9 mouse cellular contexts compared by ENCODE assay signal in the genomic region with DNA sequence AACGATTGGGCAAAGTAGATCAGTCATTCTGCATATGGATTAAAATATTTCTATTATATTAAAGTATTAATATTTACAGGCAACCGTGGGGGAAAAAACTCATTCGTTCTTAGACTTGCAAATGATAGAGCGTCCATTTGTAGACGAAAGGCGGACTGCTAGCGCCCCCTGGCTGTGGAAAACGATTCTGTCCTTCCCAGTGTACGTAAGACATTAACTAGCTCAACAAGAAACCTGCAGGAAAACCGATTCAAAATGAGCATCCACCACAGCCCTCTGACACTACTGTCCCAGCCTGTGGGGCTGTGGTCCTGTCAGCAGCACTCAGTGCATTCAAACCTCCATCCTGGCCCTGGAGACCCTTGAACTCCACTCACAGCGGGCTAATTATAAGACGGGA. TPM values are rescaled to one million over a fixed set of nuclear protein-coding genes. Genes with fewer than 3 reads are reported as not detected.
DNase-seq lines count a peak whose midpoint lies in the region; ATAC-seq and TF ChIP-seq lines count a peak whose summit lies in the region.
"Had no signal": no experiment of that assay in that cellular context is flagged by ENCODE, and none has a peak within 500 bp of the region (broad histone marks: within the 10 kb centered on the region; RNA-seq: fewer than 3 reads in every experiment).

No protein-coding gene starts in this region.

- TF ChIP-seq EP300 in ES-Bruce4 (IDR thresholded peaks at IDR 0.05; ENCODE audit: insufficient read depth, low read depth, low read length) = no peak

- H3K4me1 ChIP-seq in ES-Bruce4 (ENCODE audit: control insufficient read depth, insufficient read depth, low read length) = no peaks in the 10 kb centered on the region
- H3K4me1 ChIP-seq in forebrain, embryonic 11.5 days (replicated peaks; ENCODE audit: control insufficient read depth, insufficient read depth, low read length) = no peaks in the 10 kb centered on the region; the same call in 1 of the 2 replicates

- no peaks in the 10 kb centered on the region; the same call in 1 of the 2 replicates for H3K9me3 ChIP-seq in ES-Bruce4 (replicated peaks; ENCODE audit: control insufficient read depth, insufficient read depth, low read length, poor library complexity, severe bottlenecking)
- no peaks in the 10 kb centered on the region for H3K9me3 ChIP-seq in forebrain, embryonic 11.5 days (ENCODE audit: control insufficient read depth, low read length)
- H3K9me3 ChIP-seq: heart, embryonic 15.5 days had no signal

- 0 out of 2 replicates have a peak, but pooled peaks have one; percentile 15 for ATAC-seq in forebrain, embryonic 11.5 days (replicated peaks; ENCODE audit: low FRiP score)
- 0 out of 2 replicates have a peak, but pooled peaks have one; percentile 71 for ATAC-seq in megakaryocyte-erythroid progenitor cell, adult 5-6 weeks (replicated peaks; ENCODE audit: low FRiP score, low TSS enrichment, poor library complexity, severe bottlenecking)

- TF ChIP-seq POLR2A in ES-Bruce4 (IDR thresholded peaks at IDR 0.05; ENCODE audit: insufficient read depth, low read length) = no peak

- whole genome bisulfite sequencing in forebrain, embryonic 11.5 days = 22% methylated on average over 12 of the region's 12 CpGs

- H3K27ac ChIP-seq in ES-Bruce4 (ENCODE audit: insufficient read depth, low read length) = no peak overlapping the region
- no peak overlapping the region for H3K27ac ChIP-seq in forebrain, embryonic 11.5 days (ENCODE audit: low read depth, low read length)
- H3K27ac ChIP-seq: heart, embryonic 15.5 days had no signal

- no peaks in the 10 kb centered on the region for H3K36me3 ChIP-seq in ES-Bruce4 (ENCODE audit: control insufficient read depth, insufficient read depth, low read length, poor library complexity, severe bottlenecking)
- H3K36me3 ChIP-seq in forebrain, embryonic 11.5 days (ENCODE audit: control insufficient read depth, insufficient read depth, low read length) = no peaks in the 10 kb centered on the region
- H3K36me3 ChIP-seq: heart, embryonic 15.5 days had no signal

- peak; percentile 77 for TF ChIP-seq CTCF in ES-Bruce4 (IDR thresholded peaks at IDR 0.05; ENCODE audit: low read depth, low read length)

- no peak overlapping the region for H3K9ac ChIP-seq in ES-Bruce4 (ENCODE audit: low read depth, poor library complexity, severe bottlenecking)
- no peak overlapping the region for H3K9ac ChIP-seq in forebrain, embryonic 11.5 days (ENCODE audit: low read length)
- H3K9ac ChIP-seq: heart, embryonic 15.5 days had no signal

- DNase-seq in brain, adult 2 months (ENCODE audit: low read depth, low spot score) = peak; percentile 93
- peak; percentile 92 for DNase-seq in forebrain, embryonic 11.5 days (ENCODE audit: low spot score)
- DNase-seq in heart, postnatal 4 days = peak; percentile 92
- DNase-seq in layer of hippocampus, postnatal 14 days (ENCODE audit: low spot score in 2 of 2) = peak; percentile 90 to 93
- DNase-seq in right cerebral cortex, postnatal 36 days (ENCODE audit: low spot score in 2 of 2) = peak; percentile 77 to 79
- DNase-seq in urinary bladder, postnatal 36 days (ENCODE audit: low spot score in 2 of 2) = peak; percentile 78 to 84

- H3K27me3 ChIP-seq in ES-Bruce4 (ENCODE audit: control insufficient read depth, insufficient read depth, low read length, poor library complexity, severe bottlenecking) = no peaks in the 10 kb centered on the region
- no peaks in the 10 kb centered on the region; the same call in 1 of the 2 replicates for H3K27me3 ChIP-seq in forebrain, embryonic 11.5 days (ENCODE audit: control insufficient read depth, insufficient read depth, low read length)

- no peak overlapping the region for H3K4me3 ChIP-seq in ES-Bruce4 (ENCODE audit: low read depth, low read length)
- H3K4me3 ChIP-seq in forebrain, embryonic 11.5 days (ENCODE audit: low read depth, low read length) = no peak overlapping the region
- H3K4me3 ChIP-seq: heart, embryonic 15.5 days had no signal

- H3K4me2 ChIP-seq in forebrain, embryonic 11.5 days (ENCODE audit: low read depth, low read length, severe bottlenecking) = no peak overlapping the region
- H3K4me2 ChIP-seq: heart, embryonic 15.5 days had no signal

RNA-seq across cellular contexts. Expression of a gene that starts 13.7 kb away (rescaled TPM):
- 0.58 TPM in 2 replicates for polyA plus RNA-seq in ES-Bruce4 (2011; ENCODE audit: insufficient read depth, insufficient read length, low read depth, missing spikeins)
- 9.6 and 10.0 TPM in 2 replicates for polyA plus RNA-seq in forebrain, embryonic 11.5 days (2014; fragmentation: Nextera tagmentation; extraction: Ambion mirVana)
- 1 to 10 TPM; 1.1 to 2.0 TPM for total RNA-seq in heart, postnatal 4 days (2021)
- total RNA-seq in layer of hippocampus, postnatal 14 days (2021) = 10 to 100 TPM; 45.8 to 51.6 TPM
- total RNA-seq in megakaryocyte-erythroid progenitor cell, adult 5-6 weeks (2014; fragmentation: Nextera tagmentation) = 1.2 and 3.2 TPM in 2 replicates
- total RNA-seq in megakaryocyte-erythroid progenitor cell, adult 5-6 weeks (2017) = not detected in 2 replicates

RNA-seq across cellular contexts. Expression of a gene that starts 42.4 kb away (rescaled TPM):
- polyA plus RNA-seq in ES-Bruce4 (2011; ENCODE audit: insufficient read depth, insufficient read length, low read depth, missing spikeins) = not detected in 2 replicates
- polyA plus RNA-seq in forebrain, embryonic 11.5 days (2014; fragmentation: Nextera tagmentation; extraction: Ambion mirVana) = not detected in 2 replicates
- total RNA-seq in heart, postnatal 4 days (2021) = not detected
- total RNA-seq in layer of hippocampus, postnatal 14 days (2021) = not detected
- total RNA-seq in megakaryocyte-erythroid progenitor cell, adult 5-6 weeks (2014; fragmentation: Nextera tagmentation) = not detected in 2 replicates
- not detected in 2 replicates for total RNA-seq in megakaryocyte-erythroid progenitor cell, adult 5-6 weeks (2017)
- polyA plus RNA-seq: heart, embryonic 15.5 days had no signal

Comparison
In these comparisons a context has a peak if more than half of its experiments do, and no peak if none do; other contexts are left out.
1. RNA of a gene that starts 13.7 kb away (total RNA-seq): 45.8 to 51.6 TPM in layer of hippocampus, postnatal 14 days; 1.2 to 3.2 TPM in megakaryocyte-erythroid progenitor cell, adult 5-6 weeks and 1.1 to 2.0 TPM in heart, postnatal 4 days; every median in the first group is over 10 times any median in the second.
2. Peak in every context shown above with its lines, with median percentiles within 50 percentile points of each other: DNase-seq.